Mouse (Mus musculus): ENCODE results near the gene Cpn1. TPM values are rescaled to one million over a fixed set of nuclear protein-coding genes. Genes with fewer than 3 reads are reported as not detected.

The Cpn1 gene
- total and polyA plus RNA-seq, 3 experiments: 0.13 to 1.0 (median 0.34) TPM

- no peaks in the 10 kb centered on the region for H3K79me2 ChIP-seq (replicated peaks; ENCODE audit: control insufficient read depth, extremely low read depth, insufficient read depth, poor library complexity, severe bottlenecking)
- no peak overlapping the region for H3K9ac ChIP-seq (ENCODE audit: insufficient read depth, low read depth)
- dilution Hi-C loops (cut with MboI; ENCODE audit: extremely low pct_ligation_motif_present, extremely low pct_unique_long_range_greater_than_20kb, low sequenced_read_pairs) (no loop called here), in situ Hi-C loops (cut with MboI; ENCODE audit: low pct_ligation_motif_present, low pct_unique_long_range_greater_than_20kb, low sequenced_read_pairs) (no loop called here)
- H3K27me3 ChIP-seq (replicated peaks): no peaks in the 10 kb centered on the region
- TF ChIP-seq TBP (conservative IDR thresholded peaks at IDR 0.05; ENCODE audit: low read depth, low read length) (no peak), CTCF (conservative IDR thresholded peaks at IDR 0.05 in 1 of 2, IDR thresholded peaks at IDR 0.05 in 1 of 2; ENCODE audit: low read depth in 2 of 2, low read length in 2 of 2) (peak in 1 of 2 experiments; percentile 23; a peak in 2 of 4 replicates)
- peaks cover 0 to 14% of the 10 kb centered on the region in 2 experiments for H3K36me3 ChIP-seq (replicated peaks in 1 of 2; ENCODE audit: control insufficient read depth in 1 of 2, insufficient read depth in 1 of 2, low read length in 1 of 2)
- no peak overlapping the region for H3K27ac ChIP-seq (ENCODE audit: insufficient read depth, low read depth)
- H3K9me3 ChIP-seq (replicated peaks; ENCODE audit: low read length): peaks cover 4% of the 10 kb centered on the region
- H3K4me3 ChIP-seq (replicated peaks in 1 of 3; ENCODE audit: low read depth in 2 of 3, low read length in 2 of 3, poor library complexity in 1 of 3): no peak overlapping the region
- DNase-seq (ENCODE audit: extremely low read depth): no peak
- peaks cover 0 to 3% of the 10 kb centered on the region in 2 experiments; a peak in 1 of 4 replicates for H3K4me1 ChIP-seq (ENCODE audit: control insufficient read depth in 1 of 2, insufficient read depth in 2 of 2)
- H3K4me2 ChIP-seq (ENCODE audit: insufficient read depth, low read depth, poor library complexity, severe bottlenecking): no peak overlapping the region
Measured at GRCm38 (mm10) chr19:43922963-43923362, 63.4 kb downstream of the Cpn1 start.

GRCm38 (mm10) chr19:43921410-43921809, 64.9 kb downstream of the Cpn1 start:
- peak overlapping the region in 1 of 3 experiments; percentile 3 for H3K4me3 ChIP-seq (replicated peaks in 1 of 3; ENCODE audit: low read depth in 2 of 3, low read length in 2 of 3, poor library complexity in 1 of 3)
- dilution Hi-C loops (cut with MboI; ENCODE audit: extremely low pct_ligation_motif_present, extremely low pct_unique_long_range_greater_than_20kb, low sequenced_read_pairs): no loop called here
- no peaks in the 10 kb centered on the region for H3K27me3 ChIP-seq (replicated peaks)
- H3K79me2 ChIP-seq (replicated peaks; ENCODE audit: control insufficient read depth, extremely low read depth, insufficient read depth, poor library complexity, severe bottlenecking): no peaks in the 10 kb centered on the region
- H3K9me3 ChIP-seq (replicated peaks; ENCODE audit: low read length): peaks cover 4% of the 10 kb centered on the region
- H3K27ac ChIP-seq (ENCODE audit: insufficient read depth, low read depth): no peak overlapping the region
- TF ChIP-seq ZC3H11A (IDR thresholded peaks at IDR 0.05; ENCODE audit: low read depth, low read length) (no peak), TBP (conservative IDR thresholded peaks at IDR 0.05; ENCODE audit: low read depth, low read length) (no peak), MAX (IDR thresholded peaks at IDR 0.05; ENCODE audit: low read length) (no peak), TCF12 (IDR thresholded peaks at IDR 0.05; ENCODE audit: low read depth, low read length) (no peak), USF2 (conservative IDR thresholded peaks at IDR 0.05; ENCODE audit: low read depth, low read length) (no peak), ZKSCAN1 (IDR thresholded peaks at IDR 0.05; ENCODE audit: borderline replicate concordance, low read depth, low read length) (no peak), MAFK (IDR thresholded peaks at IDR 0.05; ENCODE audit: insufficient replicate concordance, low read length) (no peak), GABPA (IDR thresholded peaks at IDR 0.05; ENCODE audit: insufficient replicate concordance, low read depth, low read length) (no peak)
- DNase-seq (ENCODE audit: extremely low read depth): no peak
- H3K36me3 ChIP-seq (replicated peaks in 1 of 2; ENCODE audit: control insufficient read depth in 1 of 2, insufficient read depth in 1 of 2, low read length in 1 of 2): peaks cover 0 to 14% of the 10 kb centered on the region in 2 experiments
- H3K4me1 ChIP-seq (ENCODE audit: control insufficient read depth in 1 of 2, insufficient read depth in 2 of 2): peaks cover 4 to 13% of the 10 kb centered on the region in 2 experiments; a peak in 2 of 4 replicates
- peak overlapping the region; percentile 12; the same call in 1 of the 2 replicates for H3K4me2 ChIP-seq (ENCODE audit: insufficient read depth, low read depth, poor library complexity, severe bottlenecking)
- in situ Hi-C loops (cut with MboI; ENCODE audit: low pct_ligation_motif_present, low pct_unique_long_range_greater_than_20kb, low sequenced_read_pairs): no loop called here
- no peak overlapping the region for H3K9ac ChIP-seq (ENCODE audit: insufficient read depth, low read depth)

- H3K4me3 ChIP-seq (replicated peaks in 1 of 3; ENCODE audit: low read depth in 2 of 3, low read length in 2 of 3, poor library complexity in 1 of 3): no peak overlapping the region
- no peak overlapping the region for H3K4me2 ChIP-seq (ENCODE audit: insufficient read depth, low read depth, poor library complexity, severe bottlenecking)
- H3K9me3 ChIP-seq (replicated peaks; ENCODE audit: low read length): peaks cover 4% of the 10 kb centered on the region
- peaks cover 0 to 14% of the 10 kb centered on the region in 2 experiments for H3K36me3 ChIP-seq (replicated peaks in 1 of 2; ENCODE audit: control insufficient read depth in 1 of 2, insufficient read depth in 1 of 2, low read length in 1 of 2)
- no peaks in the 10 kb centered on the region for H3K79me2 ChIP-seq (replicated peaks; ENCODE audit: control insufficient read depth, extremely low read depth, insufficient read depth, poor library complexity, severe bottlenecking)
- dilution Hi-C loops (cut with MboI; ENCODE audit: extremely low pct_ligation_motif_present, extremely low pct_unique_long_range_greater_than_20kb, low sequenced_read_pairs) (no loop called here), in situ Hi-C loops (cut with MboI; ENCODE audit: low pct_ligation_motif_present, low pct_unique_long_range_greater_than_20kb, low sequenced_read_pairs) (no loop called here)
- H3K9ac ChIP-seq (ENCODE audit: insufficient read depth, low read depth): no peak overlapping the region
- no peak for DNase-seq (ENCODE audit: extremely low read depth)
- peaks cover 4 to 13% of the 10 kb centered on the region in 2 experiments; a peak in 2 of 4 replicates for H3K4me1 ChIP-seq (ENCODE audit: control insufficient read depth in 1 of 2, insufficient read depth in 2 of 2)
- TF ChIP-seq ZMIZ1 (IDR thresholded peaks at IDR 0.05; ENCODE audit: low read depth, low read length): no peak
- TF ChIP-seq USF1 (IDR thresholded peaks at IDR 0.05; ENCODE audit: low read depth, low read length): no peak
- no peak for TF ChIP-seq UBTF (IDR thresholded peaks at IDR 0.05; ENCODE audit: low read depth, low read length)
- TF ChIP-seq RAD21 (IDR thresholded peaks at IDR 0.05; ENCODE audit: low read depth, low read length): no peak
- TF ChIP-seq ETS1 (conservative IDR thresholded peaks at IDR 0.05; ENCODE audit: low read depth, low read length): no peak
- no peak for TF ChIP-seq CTCF (conservative IDR thresholded peaks at IDR 0.05 in 1 of 2, IDR thresholded peaks at IDR 0.05 in 1 of 2; ENCODE audit: low read depth in 2 of 2, low read length in 2 of 2)
- TF ChIP-seq TBP (conservative IDR thresholded peaks at IDR 0.05; ENCODE audit: low read depth, low read length): no peak
- no peak for TF ChIP-seq EP300 (IDR thresholded peaks at IDR 0.05; ENCODE audit: low read length)
- no peak for TF ChIP-seq MEF2A (IDR thresholded peaks at IDR 0.05; ENCODE audit: borderline replicate concordance, low read depth, low read length)
- no peak for TF ChIP-seq BHLHE40 (IDR thresholded peaks at IDR 0.05; ENCODE audit: low read depth, low read length)
- TF ChIP-seq CHD1 (IDR thresholded peaks at IDR 0.05; ENCODE audit: low read depth, low read length): no peak
- no peak for TF ChIP-seq ZKSCAN1 (IDR thresholded peaks at IDR 0.05; ENCODE audit: borderline replicate concordance, low read depth, low read length)
- no peak for TF ChIP-seq RCOR1 (conservative IDR thresholded peaks at IDR 0.05; ENCODE audit: low read depth, low read length)
- no peak for TF ChIP-seq POLR2A (IDR thresholded peaks at IDR 0.05; ENCODE audit: low read depth, low read length)
- TF ChIP-seq ZC3H11A (IDR thresholded peaks at IDR 0.05; ENCODE audit: low read depth, low read length): no peak
- no peaks in the 10 kb centered on the region for H3K27me3 ChIP-seq (replicated peaks)
- no peak overlapping the region for H3K27ac ChIP-seq (ENCODE audit: insufficient read depth, low read depth)
Measured at GRCm38 (mm10) chr19:43920453-43921300, 65.7 kb downstream of the Cpn1 start.

Measured in CH12.LX (cell line).